Mouse (Mus musculus): Measurements from ENCODE around the gene Zkscan4. TPM values are rescaled to one million over a fixed set of nuclear protein-coding genes. Genes with fewer than 3 reads are reported as not detected.
A peak's percentile ranks its signal among the peaks of the same experiment; 100 is the strongest.
"Not testable (repeated sequence)": the region's sequence is repeated elsewhere in the genome, so short reads cannot be mapped to it uniquely, and the experiment has no call there.

Zkscan4 gene
- polyA plus RNA-seq (2012; rRNA removed): 3.8 and 4.1 TPM in 2 replicates

GRCm38 (mm10) chr13:21478759-21479670 lies at the start of gene Zkscan4, which contains the start of gene Gm10065:
Gene Zkscan4, plus strand, starts transcription at chr13:21478907.
Gene Gm10065, minus strand, starts transcription at chr13:21479441.
- H3K27ac ChIP-seq (ENCODE audit: insufficient read depth, low read length): peak within 1 kb of the TSS; percentile 61
- H3K4me1 ChIP-seq (ENCODE audit: control insufficient read depth, insufficient read depth, low read length): not testable (repeated sequence)
- TF ChIP-seq POLR2A (IDR thresholded peaks at IDR 0.05; ENCODE audit: extremely low read depth, insufficient read depth, low read length): peak; percentile 37
- peak within 1 kb of the TSS; percentile 80 for H3K4me3 ChIP-seq (ENCODE audit: insufficient read depth, low read length)

GRCm38 (mm10) chr13:21435476-21435875 lies 43.2 kb upstream of the Zkscan4 start:
- Histone ChIP-seq H3K4me3 (ENCODE audit: insufficient read depth, low read length) (no peak overlapping the region), H3K27ac (ENCODE audit: insufficient read depth, low read length) (no peak overlapping the region), H3K4me1 (ENCODE audit: control insufficient read depth, insufficient read depth, low read length) (peaks cover 1% of the 10 kb centered on the region; the same call in 1 of the 2 replicates)
- no peak for TF ChIP-seq CTCF (IDR thresholded peaks at IDR 0.05; ENCODE audit: extremely low read depth, insufficient read depth, low read length)
- TF ChIP-seq POLR2A (IDR thresholded peaks at IDR 0.05; ENCODE audit: extremely low read depth, insufficient read depth, low read length): no peak

- peak; percentile 24; the same call in 1 of the 2 replicates for TF ChIP-seq POLR2A (IDR thresholded peaks at IDR 0.05; ENCODE audit: extremely low read depth, insufficient read depth, low read length)
- no peak for TF ChIP-seq CTCF (IDR thresholded peaks at IDR 0.05; ENCODE audit: extremely low read depth, insufficient read depth, low read length)
- Histone ChIP-seq H3K27ac (ENCODE audit: insufficient read depth, low read length) (0 out of 2 replicates have a peak within 1 kb of the TSS, but pooled peaks have one; percentile 20), H3K4me1 (ENCODE audit: control insufficient read depth, insufficient read depth, low read length) (peaks cover 1% of the 10 kb centered on the region; the same call in 1 of the 2 replicates), H3K4me3 (ENCODE audit: insufficient read depth, low read length) (peak within 1 kb of the TSS; percentile 69)
Observed at GRCm38 (mm10) chr13:21440503-21441206, 38.1 kb upstream of the Zkscan4 start, which contains the start of gene Pgbd1. Gene Pgbd1, minus strand, starts transcription at chr13:21441058.

GRCm38 (mm10) chr13:21441207-21441572 lies 37.5 kb upstream of the Zkscan4 start:
- H3K27ac ChIP-seq (ENCODE audit: insufficient read depth, low read length): no peak overlapping the region
- H3K4me1 ChIP-seq (ENCODE audit: control insufficient read depth, insufficient read depth, low read length): peaks cover 1% of the 10 kb centered on the region; the same call in 1 of the 2 replicates
- peak overlapping the region; percentile 69 for H3K4me3 ChIP-seq (ENCODE audit: insufficient read depth, low read length)
- TF ChIP-seq POLR2A (IDR thresholded peaks at IDR 0.05; ENCODE audit: extremely low read depth, insufficient read depth, low read length) (no peak), CTCF (IDR thresholded peaks at IDR 0.05; ENCODE audit: extremely low read depth, insufficient read depth, low read length) (no peak)

GRCm38 (mm10) chr13:21446796-21447195 lies 31.9 kb upstream of the Zkscan4 start:
- no peak overlapping the region for H3K27ac ChIP-seq (ENCODE audit: insufficient read depth, low read length)
- H3K4me3 ChIP-seq (ENCODE audit: insufficient read depth, low read length): no peak overlapping the region
- TF ChIP-seq CTCF (IDR thresholded peaks at IDR 0.05; ENCODE audit: extremely low read depth, insufficient read depth, low read length): no peak
- no peak for TF ChIP-seq POLR2A (IDR thresholded peaks at IDR 0.05; ENCODE audit: extremely low read depth, insufficient read depth, low read length)
- H3K4me1 ChIP-seq (ENCODE audit: control insufficient read depth, insufficient read depth, low read length): peaks cover 1% of the 10 kb centered on the region; the same call in 1 of the 2 replicates

DNA sequence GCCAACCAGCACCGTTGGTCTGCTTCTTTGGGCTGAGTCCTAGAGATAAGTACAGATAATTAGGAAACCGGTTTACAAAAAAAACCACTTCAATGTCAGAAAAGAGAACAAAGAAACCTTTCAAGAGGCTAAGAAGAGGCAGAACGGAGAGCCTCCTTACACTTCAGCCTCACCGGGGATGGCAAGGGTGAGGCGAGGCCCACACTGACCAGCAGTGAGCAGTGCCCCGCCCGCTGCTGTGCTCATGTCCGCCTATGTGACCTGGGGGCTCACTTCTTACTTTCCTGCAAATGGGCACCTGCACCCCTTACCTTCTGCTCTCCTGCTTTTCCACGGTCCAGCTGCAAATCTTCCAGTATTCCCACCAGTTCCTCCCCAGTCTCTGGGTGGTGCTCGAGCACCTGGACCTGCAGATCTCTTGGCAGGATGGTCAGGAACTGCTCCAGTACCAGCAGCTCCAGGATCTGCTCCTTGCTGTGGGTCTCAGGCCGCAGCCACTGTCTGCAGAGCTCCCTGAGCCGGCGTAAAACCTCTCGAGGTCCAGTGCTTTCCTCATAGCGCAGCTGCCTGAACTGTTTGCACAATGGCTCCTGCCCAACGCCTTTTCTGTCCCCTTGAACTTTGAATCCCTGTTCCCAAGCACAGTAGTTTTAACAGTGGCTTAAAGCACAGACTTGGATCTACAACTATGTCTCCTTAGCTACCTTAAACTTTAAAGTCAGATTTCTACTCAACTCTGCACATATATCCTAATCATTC lies 30.7 kb upstream of the Zkscan4 start:
- H3K27ac ChIP-seq (ENCODE audit: insufficient read depth, low read length): no peak overlapping the region
- H3K4me3 ChIP-seq (ENCODE audit: insufficient read depth, low read length): no peak overlapping the region
- TF ChIP-seq CTCF (IDR thresholded peaks at IDR 0.05; ENCODE audit: extremely low read depth, insufficient read depth, low read length): no peak
- no peak for TF ChIP-seq POLR2A (IDR thresholded peaks at IDR 0.05; ENCODE audit: extremely low read depth, insufficient read depth, low read length)
- peaks cover 4% of the 10 kb centered on the region; the same call in 1 of the 2 replicates for H3K4me1 ChIP-seq (ENCODE audit: control insufficient read depth, insufficient read depth, low read length)

- H3K4me3 ChIP-seq (ENCODE audit: insufficient read depth, low read length): peak overlapping the region; percentile 79
- TF ChIP-seq CTCF (IDR thresholded peaks at IDR 0.05; ENCODE audit: extremely low read depth, insufficient read depth, low read length): no peak
- TF ChIP-seq POLR2A (IDR thresholded peaks at IDR 0.05; ENCODE audit: extremely low read depth, insufficient read depth, low read length): no peak
- H3K4me1 ChIP-seq (ENCODE audit: control insufficient read depth, insufficient read depth, low read length): peaks cover 4% of the 10 kb centered on the region; the same call in 1 of the 2 replicates
- 0 out of 2 replicates have a peak overlapping the region, but pooled peaks have one; percentile 67 for H3K27ac ChIP-seq (ENCODE audit: insufficient read depth, low read length)
Observed at GRCm38 (mm10) chr13:21453042-21453441, 25.7 kb upstream of the Zkscan4 start.

- peak; percentile 85 for TF ChIP-seq POLR2A (IDR thresholded peaks at IDR 0.05; ENCODE audit: extremely low read depth, insufficient read depth, low read length)
- no peak for TF ChIP-seq CTCF (IDR thresholded peaks at IDR 0.05; ENCODE audit: extremely low read depth, insufficient read depth, low read length)
- Histone ChIP-seq H3K27ac (ENCODE audit: insufficient read depth, low read length) (peak within 1 kb of the TSS; percentile 67), H3K4me3 (ENCODE audit: insufficient read depth, low read length) (peak within 1 kb of the TSS; percentile 79), H3K4me1 (ENCODE audit: control insufficient read depth, insufficient read depth, low read length) (peaks cover 4% of the 10 kb centered on the region; the same call in 1 of the 2 replicates)
Observed at GRCm38 (mm10) chr13:21453449-21453848, 25.3 kb upstream of the Zkscan4 start, which contains the start of gene Zscan26. Gene Zscan26, minus strand, starts transcription at chr13:21453730.

Measured in cortical plate, adult 2 months (tissue).